Mouse (Mus musculus) hindbrain, embryonic 16.5 days (tissue): Measurements from ENCODE around the gene Car14. TPM values are rescaled to one million over a fixed set of nuclear protein-coding genes. Genes with fewer than 3 reads are reported as not detected.
"Not testable (repeated sequence)": the region's sequence is repeated elsewhere in the genome, so short reads cannot be mapped to it uniquely, and the experiment has no call there.

Experiments
- ATAC-seq: fragments of 200-750 bp; cut with Nextera tagmentation; 2 replicates; pipeline ENCODE4 v1.8.0; 2017; ENCODE audit warnings: moderate TSS enrichment, moderate library complexity
- H3K27ac ChIP-seq: fragments of 300-500 bp; sonication (generic); 2 replicates; pipeline ENCODE4 v1.5.1; 2014; ENCODE audit warnings: low read depth, mild to moderate bottlenecking, control low read depth, low read length, moderate library complexity
- H3K27me3 ChIP-seq: fragments of 300-500 bp; sonication (generic); replicated peaks from 2 replicates; pipeline ENCODE4 v1.6.1; 2014; ENCODE audit warnings: low read length; ENCODE audit not compliant: control insufficient read depth, insufficient read depth
- H3K36me3 ChIP-seq: fragments of 300-500 bp; sonication (generic); 2 replicates; pipeline ENCODE4 v1.6.1; 2014; ENCODE audit warnings: mild to moderate bottlenecking, low read length, moderate library complexity, mixed read lengths; ENCODE audit not compliant: control insufficient read depth, insufficient read depth
- H3K4me1 ChIP-seq: fragments of 300-500 bp; sonication (generic); 2 replicates; pipeline ENCODE4 v1.6.1; 2014; ENCODE audit warnings: low read depth, low read length; ENCODE audit not compliant: control insufficient read depth, insufficient read depth
- H3K4me2 ChIP-seq: fragments of 300-500 bp; sonication (generic); 2 replicates; pipeline ENCODE4 v1.6.1; 2014; ENCODE audit warnings: mild to moderate bottlenecking, low read length, control low read depth, moderate library complexity
- H3K4me3 ChIP-seq: fragments of 300-500 bp; sonication (generic); 2 replicates; pipeline ENCODE4 v1.5.1; 2014; ENCODE audit warnings: mild to moderate bottlenecking, low read length, control low read depth, moderate library complexity
- H3K9ac ChIP-seq: fragments of 300-500 bp; sonication (generic); 2 replicates; pipeline ENCODE4 v1.6.1; 2014; ENCODE audit warnings: low read depth, mild to moderate bottlenecking, control low read depth, low read length, moderate library complexity
- H3K9me3 ChIP-seq: fragments of 300-500 bp; sonication (generic); 2 replicates; pipeline ENCODE4 v1.6.1; 2014; ENCODE audit warnings: mild to moderate bottlenecking, low read length, moderate library complexity; ENCODE audit not compliant: control insufficient read depth
- WGBS: fragments of 180-500 bp; shearing (Covaris S2); extraction: QIAGEN DNeasy Blood & Tissue Kit; methylation state at CpG from one replicate; pipeline ENCODE4 v1.1.7; 2014; 5-methylcytosine and 5-hydroxymethylcytosine counted together
- polyA plus RNA-seq: library from polyadenylated mRNA; unstranded; fragments of >200 nt; fragmentation: Nextera tagmentation; extraction: Ambion mirVana; gene quantifications from 2 replicates; pipeline ENCODE4 v1.2.1, GENCODE M21; 2015

Gene Car14
- polyA plus RNA-seq, 1 experiment from 2014 or later: 16.9 TPM

GRCm38 (mm10) chr3:95857050-95857449, 47.4 kb downstream of the Car14 start:
- not testable (repeated sequence) for H3K4me3 ChIP-seq, H3K36me3 ChIP-seq, H3K4me1 ChIP-seq, H3K27ac ChIP-seq, H3K4me2 ChIP-seq, H3K27me3 ChIP-seq, ATAC-seq, H3K9ac ChIP-seq, H3K9me3 ChIP-seq
- WGBS: 87% methylated on average over 1 of the region's 1 CpGs

- H3K4me1 ChIP-seq: peaks cover 8% of the 10 kb centered on the region
- ATAC-seq: peak; percentile 19
- H3K9ac ChIP-seq: peak overlapping the region; percentile 83
- WGBS: 23% methylated on average over 7 of the region's 7 CpGs
- H3K36me3 ChIP-seq: peaks cover 13% of the 10 kb centered on the region
- peak overlapping the region; percentile 90 for H3K4me3 ChIP-seq
- no peaks in the 10 kb centered on the region for H3K27me3 ChIP-seq
- H3K9me3 ChIP-seq: no peaks in the 10 kb centered on the region
- H3K4me2 ChIP-seq: peak overlapping the region; percentile 71
- peak overlapping the region; percentile 72 for H3K27ac ChIP-seq
Measured at GRCm38 (mm10) chr3:95856115-95856514, 48.4 kb downstream of the Car14 start.

- peaks cover 13% of the 10 kb centered on the region for H3K36me3 ChIP-seq
- H3K4me1 ChIP-seq: peaks cover 8% of the 10 kb centered on the region
- H3K27me3 ChIP-seq: no peaks in the 10 kb centered on the region
- peak; percentile 99 for ATAC-seq
- peak within 1 kb of the TSS; percentile 71 for H3K4me2 ChIP-seq
- WGBS: 0% methylated on average over 56 of the region's 56 CpGs
- H3K9ac ChIP-seq: peak within 1 kb of the TSS; percentile 83
- peak within 1 kb of the TSS; percentile 90 for H3K4me3 ChIP-seq
- H3K9me3 ChIP-seq: no peaks in the 10 kb centered on the region
- peak within 1 kb of the TSS; percentile 80 for H3K27ac ChIP-seq
Measured at GRCm38 (mm10) chr3:95855502-95856089, 48.9 kb downstream of the Car14 start, which contains the start of gene Prpf3. Gene Prpf3, minus strand, starts transcription at chr3:95855885.

GRCm38 (mm10) chr3:95851317-95851716, 53.2 kb downstream of the Car14 start:
- Histone ChIP-seq H3K27ac (no peak overlapping the region), H3K27me3 (no peaks in the 10 kb centered on the region), H3K4me3 (no peak overlapping the region), H3K4me1 (peaks cover 8% of the 10 kb centered on the region), H3K9me3 (no peaks in the 10 kb centered on the region), H3K4me2 (no peak overlapping the region), H3K9ac (no peak overlapping the region), H3K36me3 (peaks cover 27% of the 10 kb centered on the region)
- ATAC-seq: no peak
- WGBS: 96% methylated on average over 8 of the region's 8 CpGs

GRCm38 (mm10) chr3:95850611-95851010, 53.9 kb downstream of the Car14 start:
- Histone ChIP-seq H3K9ac (no peak overlapping the region), H3K9me3 (no peaks in the 10 kb centered on the region), H3K27me3 (no peaks in the 10 kb centered on the region), H3K4me2 (no peak overlapping the region), H3K36me3 (peaks cover 32% of the 10 kb centered on the region), H3K27ac (no peak overlapping the region), H3K4me3 (no peak overlapping the region), H3K4me1 (peaks cover 6% of the 10 kb centered on the region)
- ATAC-seq: no peak
- WGBS: 91% methylated on average over 4 of the region's 4 CpGs

Other genes starting within 250 kb of the Car14 start
- gene Mcl1, start 245.9 kb downstream of the Car14 start, polyA plus RNA-seq: 20.2 and 39.4 TPM in 2 replicates
- gene Adamtsl4, start 216.8 kb downstream of the Car14 start, polyA plus RNA-seq: 1.4 and 2.4 TPM in 2 replicates
- 10.3 and 12.8 TPM in 2 replicates for gene Ecm1, start 165.1 kb downstream of the Car14 start, polyA plus RNA-seq
- 50.1 and 50.8 TPM in 2 replicates for gene Tars2, start 144.5 kb downstream of the Car14 start, polyA plus RNA-seq
- gene Rprd2, start 85.8 kb downstream of the Car14 start, polyA plus RNA-seq: 17.6 and 18.7 TPM in 2 replicates
- 30.8 and 35.6 TPM in 2 replicates for gene Prpf3, start 48.8 kb downstream of the Car14 start, polyA plus RNA-seq
- 251 and 276 TPM in 2 replicates for gene Mrps21, start 33.2 kb downstream of the Car14 start, polyA plus RNA-seq
- gene Ciart, start 22.4 kb downstream of the Car14 start, polyA plus RNA-seq: 5.1 and 6.1 TPM in 2 replicates
- 17.2 and 21.4 TPM in 2 replicates for gene BC028528, start 12.7 kb downstream of the Car14 start, polyA plus RNA-seq
- gene Aph1a, start 10.7 kb downstream of the Car14 start, polyA plus RNA-seq: 30.1 and 31.8 TPM in 2 replicates
- 110 and 118 TPM in 2 replicates for gene Anp32e, start 24.6 kb upstream of the Car14 start, polyA plus RNA-seq
- gene Plekho1, start 91.3 kb upstream of the Car14 start, polyA plus RNA-seq: 27.7 and 41.3 TPM in 2 replicates
- 58.7 and 60.8 TPM in 2 replicates for gene Vps45, start 153.8 kb upstream of the Car14 start, polyA plus RNA-seq
- 6.5 and 8.7 TPM in 2 replicates for gene Otud7b, start 199.8 kb upstream of the Car14 start, polyA plus RNA-seq